Mouse (Mus musculus): ENCODE results near the gene Tspan4.

DNA sequence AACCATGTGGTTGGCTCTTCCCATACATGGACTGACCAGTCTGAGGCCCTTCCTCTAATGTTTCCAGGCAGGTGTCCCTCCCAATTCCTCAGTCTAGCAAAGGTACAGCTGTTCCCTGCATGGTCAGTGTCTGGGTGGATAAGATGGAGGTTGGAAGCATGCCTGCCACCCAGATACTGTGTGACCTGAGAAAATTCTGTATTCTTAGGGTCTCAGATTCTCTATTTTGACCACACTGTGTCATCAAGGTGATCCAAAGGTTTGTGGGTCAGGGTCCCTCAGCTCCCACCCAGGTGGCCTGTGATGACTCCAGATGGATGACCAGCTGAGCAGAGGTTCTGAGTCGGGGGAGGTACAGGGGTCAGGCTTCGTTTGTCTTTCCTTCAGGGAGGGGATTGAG is 10.1 kb downstream of the Tspan4 start:
- TF ChIP-seq MAFK (IDR thresholded peaks at IDR 0.05; ENCODE audit: insufficient read depth, low read depth, low read length): no peak
- TF ChIP-seq HCFC1 (IDR thresholded peaks at IDR 0.05; ENCODE audit: borderline replicate concordance, insufficient read depth, low read length): no peak
- no peak for TF ChIP-seq ZNF384 (IDR thresholded peaks at IDR 0.05; ENCODE audit: low read depth, low read length)
- no peak for TF ChIP-seq CHD2 (IDR thresholded peaks at IDR 0.05; ENCODE audit: low read depth, low read length)
